Mouse (Mus musculus) intestine, postnatal 0 days (tissue): ENCODE data around the gene Hspa12a. TPM values are rescaled to one million over a fixed set of nuclear protein-coding genes. Genes with fewer than 3 reads are reported as not detected.

ENCODE experiments used
- ATAC-seq: fragments of 200-750 bp; cut with Nextera tagmentation; 2 replicates; pipeline ENCODE4 v1.8.0; 2017; ENCODE audit warnings: mild to moderate bottlenecking, moderate TSS enrichment, moderate library complexity
- H3K27ac ChIP-seq: fragments of 300-500 bp; sonication (generic); 2 replicates; pipeline ENCODE4 v1.5.1; 2014; ENCODE audit warnings: mild to moderate bottlenecking, low read depth, low read length, moderate library complexity
- H3K27me3 ChIP-seq: fragments of 300-500 bp; sonication (generic); replicated peaks from 2 replicates; pipeline ENCODE4 v1.6.1; 2014; ENCODE audit warnings: low read length, mixed read lengths; ENCODE audit not compliant: control insufficient read depth, insufficient read depth
- H3K36me3 ChIP-seq: fragments of 300-500 bp; sonication (generic); 2 replicates; pipeline ENCODE4 v1.6.1; 2014; ENCODE audit warnings: mild to moderate bottlenecking, moderate library complexity; ENCODE audit not compliant: control insufficient read depth, insufficient read depth
- H3K4me1 ChIP-seq: fragments of 300-500 bp; sonication (generic); replicated peaks from 2 replicates; pipeline ENCODE4 v1.6.1; 2014; ENCODE audit warnings: antibody characterized with exemption, low read length, mixed read lengths; ENCODE audit not compliant: control insufficient read depth, insufficient read depth
- H3K4me2 ChIP-seq: fragments of 300-500 bp; sonication (generic); replicated peaks from 2 replicates; pipeline ENCODE4 v1.6.1; 2014; ENCODE audit warnings: low read depth, mild to moderate bottlenecking, moderate library complexity
- H3K4me3 ChIP-seq: fragments of 300-500 bp; sonication (generic); 2 replicates; pipeline ENCODE4 v1.5.1; 2014; ENCODE audit warnings: low read depth, low read length
- H3K9ac ChIP-seq: fragments of 300-500 bp; sonication (generic); 2 replicates; pipeline ENCODE4 v1.6.1; 2014; ENCODE audit warnings: mild to moderate bottlenecking, low read depth, low read length
- H3K9me3 ChIP-seq: fragments of 300-500 bp; sonication (generic); 2 replicates; pipeline ENCODE4 v1.6.1; 2016; ENCODE audit warnings: mixed run types; ENCODE audit not compliant: control insufficient read depth
- CTCF ChIP-seq: sonication (generic); IDR thresholded peaks from 2 replicates; pipeline ENCODE4 v1.5.1; 2016; ENCODE audit warnings: low read depth, mild to moderate bottlenecking, control low read depth, antibody characterized with exemption, moderate library complexity
- WGBS: fragments of 180-500 bp; shearing (Covaris S2); extraction: QIAGEN DNeasy Blood & Tissue Kit; methylation state at CpG from one replicate; pipeline ENCODE4 v1.1.7; 2014; 5-methylcytosine and 5-hydroxymethylcytosine counted together
- polyA plus RNA-seq: library from polyadenylated mRNA; unstranded; fragments of >200 nt; fragmentation: Nextera tagmentation; extraction: Ambion mirVana; gene quantifications from 2 replicates; pipeline ENCODE4 v1.2.1, GENCODE M21; 2015

The Hspa12a gene
- 3.6 TPM in 2 replicates for polyA plus RNA-seq

GRCm38 (mm10) chr19:58942841-58943828 is at the start of gene Hspa12a, which contains the start of gene Eno4:
Gene Hspa12a, minus strand, starts transcription at chr19:58943654.
Gene Eno4, plus strand, starts transcription at chr19:58943425.
- peak; percentile 93 for ATAC-seq
- TF ChIP-seq CTCF = no peak

GRCm38 (mm10) chr19:58981571-58981970 is 38.1 kb upstream of the Hspa12a start:
- Histone ChIP-seq H3K9ac (no peak overlapping the region), H3K27ac (no peak overlapping the region), H3K27me3 (no peaks in the 10 kb centered on the region), H3K36me3 (no peaks in the 10 kb centered on the region; the same call in 1 of the 2 replicates), H3K9me3 (no peaks in the 10 kb centered on the region), H3K4me3 (no peak overlapping the region), H3K4me2 (no peak overlapping the region), H3K4me1 (no peaks in the 10 kb centered on the region)
- TF ChIP-seq CTCF = no peak
- WGBS = 52% methylated on average over 9 of the region's 9 CpGs
- no peak for ATAC-seq

More at GRCm38 (mm10) chr19:58942841-58943828, at the start of gene Hspa12a, which contains the start of gene Eno4:
- WGBS = under 1% methylated on average over 65 of the region's 65 CpGs
- H3K27ac ChIP-seq = peak within 1 kb of the TSS; percentile 5; the same call in 1 of the 2 replicates
- H3K9me3 ChIP-seq = no peaks in the 10 kb centered on the region
- H3K27me3 ChIP-seq = no peaks in the 10 kb centered on the region
- no peaks in the 10 kb centered on the region for H3K36me3 ChIP-seq
- H3K4me2 ChIP-seq = peak within 1 kb of the TSS; percentile 92
- peak within 1 kb of the TSS; percentile 66 for H3K4me3 ChIP-seq
- H3K4me1 ChIP-seq = peaks cover 3% of the 10 kb centered on the region; the same call in 1 of the 2 replicates
- peak within 1 kb of the TSS; percentile 71 for H3K9ac ChIP-seq

DNA sequence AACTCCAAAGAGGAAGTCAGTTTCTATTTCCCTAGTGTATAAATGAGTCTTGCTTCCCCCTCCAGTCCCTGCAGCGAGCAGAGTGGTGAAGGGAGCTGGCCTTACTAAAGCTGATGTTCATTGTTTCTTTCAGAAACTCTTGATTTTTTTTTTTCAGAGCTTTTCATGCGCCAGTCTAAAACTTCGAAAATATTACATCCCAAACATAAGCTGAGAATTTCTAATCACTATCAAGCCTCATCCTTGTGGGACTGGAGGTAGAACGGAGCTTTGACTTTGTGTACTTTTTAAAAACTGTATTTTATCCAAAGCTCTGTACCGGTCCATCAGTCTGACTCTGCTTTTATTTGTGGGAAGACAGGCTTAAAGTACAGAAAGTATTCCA is 36.6 kb upstream of the Hspa12a start:
- Histone ChIP-seq H3K4me3 (no peak overlapping the region), H3K9ac (no peak overlapping the region), H3K4me2 (no peak overlapping the region), H3K4me1 (no peaks in the 10 kb centered on the region), H3K27me3 (no peaks in the 10 kb centered on the region), H3K36me3 (no peaks in the 10 kb centered on the region; the same call in 1 of the 2 replicates), H3K9me3 (no peaks in the 10 kb centered on the region), H3K27ac (no peak overlapping the region)
- TF ChIP-seq CTCF = no peak
- no peak for ATAC-seq
- WGBS = 67% methylated on average over 5 of the region's 5 CpGs

DNA sequence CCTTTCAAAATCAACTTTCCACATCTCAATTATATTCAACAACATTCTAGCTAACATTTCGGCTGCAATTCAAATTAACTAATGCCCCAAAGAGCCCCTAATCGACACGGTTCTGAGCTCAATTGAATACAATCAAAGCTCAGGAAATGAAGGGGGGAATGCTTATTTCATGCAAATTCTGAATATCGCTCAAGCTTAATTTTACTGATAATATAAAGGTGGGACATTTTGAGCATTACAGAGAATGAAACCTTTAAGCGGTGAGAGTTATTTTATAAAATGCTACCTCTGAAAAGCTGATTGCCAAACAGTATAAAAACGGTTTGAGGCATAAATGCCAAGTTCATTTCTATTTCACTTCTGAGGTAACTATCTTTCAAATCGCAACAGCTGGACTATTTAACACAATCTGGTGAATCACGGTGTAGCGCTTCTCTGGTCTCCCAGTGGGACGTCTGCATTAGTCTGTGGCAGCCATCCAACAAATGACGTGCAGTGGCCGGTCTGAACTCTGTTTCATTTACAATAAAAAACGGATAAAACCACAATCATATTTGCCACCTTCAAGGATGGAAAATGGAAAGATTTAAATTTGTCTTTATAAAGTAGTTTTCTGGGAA is 36.1 kb upstream of the Hspa12a start:
- Histone ChIP-seq H3K27ac (no peak overlapping the region), H3K4me3 (no peak overlapping the region), H3K9ac (no peak overlapping the region), H3K4me1 (no peaks in the 10 kb centered on the region), H3K27me3 (no peaks in the 10 kb centered on the region), H3K4me2 (no peak overlapping the region), H3K9me3 (no peaks in the 10 kb centered on the region), H3K36me3 (no peaks in the 10 kb centered on the region; the same call in 1 of the 2 replicates)
- TF ChIP-seq CTCF = no peak
- WGBS = 58% methylated on average over 13 of the region's 13 CpGs
- no peak for ATAC-seq

DNA sequence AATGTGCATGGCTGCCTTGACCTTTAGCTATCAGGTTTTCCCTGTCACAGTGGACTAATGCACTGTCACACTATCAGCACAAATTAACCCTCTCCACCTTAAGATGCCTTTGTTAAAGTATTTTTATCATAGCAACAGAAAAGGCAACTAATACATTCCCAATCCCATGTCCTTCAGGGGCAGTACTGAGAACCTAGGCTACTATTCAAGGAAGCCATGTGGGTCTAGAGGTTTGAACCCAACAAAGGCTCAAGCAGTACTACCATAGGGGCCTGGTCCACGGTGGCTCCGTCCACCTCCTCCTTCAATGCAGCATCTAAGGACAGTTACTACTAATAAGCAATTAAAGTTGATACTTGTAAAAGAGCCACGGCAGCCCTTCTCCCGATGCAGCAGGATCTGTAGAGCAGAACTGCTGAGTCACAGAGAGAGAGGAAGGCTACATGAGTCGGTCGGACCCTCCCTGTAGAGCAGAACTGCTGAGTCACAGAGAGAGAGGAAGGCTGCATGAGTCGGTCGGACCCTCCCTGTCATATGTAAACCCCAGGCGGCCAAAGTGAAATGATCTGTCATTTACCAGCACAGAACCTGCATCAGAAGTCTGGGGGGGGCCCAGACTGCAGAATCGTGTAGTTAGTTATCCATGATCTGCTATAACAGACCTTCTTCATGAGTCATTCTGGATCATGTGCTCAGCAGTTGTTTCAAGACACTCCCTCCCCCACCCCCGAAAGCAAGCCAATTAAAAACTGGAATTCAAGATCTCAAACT is 35.1 kb upstream of the Hspa12a start:
- Histone ChIP-seq H3K4me2 (no peak overlapping the region), H3K36me3 (no peaks in the 10 kb centered on the region; the same call in 1 of the 2 replicates), H3K4me3 (no peak overlapping the region), H3K9me3 (no peaks in the 10 kb centered on the region), H3K9ac (no peak overlapping the region), H3K4me1 (no peaks in the 10 kb centered on the region), H3K27ac (no peak overlapping the region), H3K27me3 (no peaks in the 10 kb centered on the region)
- TF ChIP-seq CTCF = no peak
- no peak for ATAC-seq
- WGBS = 62% methylated on average over 11 of the region's 11 CpGs
